Mouse (Mus musculus) mouse embryonic stem cell (cell line): ENCODE measurements around the gene D330020A13Rik.
"Not testable (repeated sequence)": the region's sequence is repeated elsewhere in the genome, so short reads cannot be mapped to it uniquely, and the experiment has no call there.

ENCODE experiments used
- in situ Hi-C, 2 experiments: fragments of 300-500 bp; cut with MboI; formaldehyde crosslinking; loops; 1 replicate in 1 of 2; 3 replicates in 1 of 2; pipeline ENCODE4 v1.14.3; 2019 to 2020; ENCODE audit warnings: low sequenced_read_pairs in 2 of 2, low pct_unique_long_range_greater_than_20kb in 1 of 2, mixed read lengths in 1 of 2; ENCODE audit not compliant: unreplicated experiment in 1 of 2

D330020A13Rik gene

DNA sequence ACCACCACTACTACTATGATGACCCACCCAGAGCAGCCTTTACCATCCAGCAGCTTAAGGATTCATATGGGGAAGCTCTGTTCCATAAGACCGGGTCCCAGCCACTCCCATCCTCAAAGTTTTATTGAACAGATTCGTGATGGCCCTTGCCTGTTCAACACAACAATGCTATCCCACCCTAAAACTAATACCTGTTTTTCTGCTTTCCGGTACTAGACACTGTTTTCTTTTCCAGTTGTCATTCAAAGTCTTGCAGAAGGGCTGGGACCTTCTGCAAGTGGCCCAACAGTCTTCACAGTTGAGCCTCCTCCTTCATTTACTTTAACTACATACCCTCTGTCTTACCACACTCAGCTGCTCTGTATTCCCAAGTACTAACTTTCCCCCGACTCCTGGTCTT is 4.7 kb upstream of the D330020A13Rik start:
- in situ Hi-C loops = no loop called here

DNA sequence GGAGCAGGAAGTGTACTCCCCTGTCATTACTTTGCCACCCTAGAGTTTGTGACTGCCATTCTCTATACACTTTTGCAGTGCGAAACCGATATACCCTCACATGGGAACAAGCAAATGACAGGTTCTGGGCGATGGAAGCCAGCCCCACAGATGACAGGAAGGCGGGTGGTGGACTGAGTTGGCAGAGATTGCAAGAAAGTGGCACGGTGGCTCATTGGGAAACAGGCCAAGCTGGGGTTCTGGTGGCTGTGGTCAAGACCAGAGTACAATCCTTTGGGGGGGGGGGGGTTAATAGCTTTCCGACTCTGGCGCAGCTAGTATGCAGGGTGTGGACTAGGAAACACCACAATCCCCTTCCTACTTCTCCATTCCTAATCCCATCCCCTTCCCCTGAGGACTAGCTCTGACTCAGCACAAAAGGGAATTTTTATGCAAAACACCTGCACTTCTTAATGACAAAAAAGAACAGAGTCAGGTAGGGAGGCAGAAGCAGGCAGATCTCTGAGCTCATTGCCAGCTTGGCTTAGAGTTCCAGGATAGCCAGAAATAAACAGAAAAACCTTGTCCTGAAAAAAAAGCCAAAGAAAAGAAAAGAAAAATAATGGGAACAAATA is 2.7 kb upstream of the D330020A13Rik start:
- in situ Hi-C loops = no loop called here

DNA sequence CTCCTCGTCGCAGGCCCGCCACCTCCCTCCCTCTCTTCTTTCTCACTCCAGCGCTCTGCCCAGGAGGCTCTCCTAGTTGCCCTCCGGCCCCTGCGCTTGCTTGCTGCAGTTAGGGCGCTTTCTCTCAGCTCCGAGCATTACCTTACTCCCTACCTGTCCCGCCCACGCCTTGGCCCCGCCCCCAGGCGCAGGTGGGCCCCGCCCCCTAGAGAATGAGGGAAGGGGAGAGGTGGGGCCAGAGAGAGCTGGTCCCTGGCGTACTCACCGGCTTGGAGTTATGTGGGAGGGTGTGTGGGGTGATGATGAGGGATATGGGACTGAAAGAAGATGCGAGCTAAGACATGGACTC is 595 bp downstream of the D330020A13Rik start:
- in situ Hi-C loops = no loop called here

DNA sequence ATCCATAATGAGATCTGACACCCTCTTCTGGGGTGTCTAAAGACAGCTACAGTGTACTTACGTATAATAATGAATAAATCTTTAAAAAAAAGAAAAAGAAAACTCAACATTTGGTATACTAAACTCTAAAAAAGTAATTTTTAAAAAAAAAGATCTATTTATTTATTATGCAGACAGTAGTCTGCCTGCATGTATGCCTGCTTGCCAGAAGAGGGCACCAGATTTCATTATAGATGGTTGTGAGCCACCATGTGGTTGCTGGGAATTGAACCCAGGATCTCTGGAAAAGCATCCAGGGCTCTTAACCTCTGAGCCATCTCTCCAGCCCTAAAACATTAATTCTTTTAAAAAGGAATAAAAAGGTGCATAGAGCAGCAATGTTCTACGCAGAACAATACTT is 2.4 kb downstream of the D330020A13Rik start:
- in situ Hi-C loops = not testable (repeated sequence)

DNA sequence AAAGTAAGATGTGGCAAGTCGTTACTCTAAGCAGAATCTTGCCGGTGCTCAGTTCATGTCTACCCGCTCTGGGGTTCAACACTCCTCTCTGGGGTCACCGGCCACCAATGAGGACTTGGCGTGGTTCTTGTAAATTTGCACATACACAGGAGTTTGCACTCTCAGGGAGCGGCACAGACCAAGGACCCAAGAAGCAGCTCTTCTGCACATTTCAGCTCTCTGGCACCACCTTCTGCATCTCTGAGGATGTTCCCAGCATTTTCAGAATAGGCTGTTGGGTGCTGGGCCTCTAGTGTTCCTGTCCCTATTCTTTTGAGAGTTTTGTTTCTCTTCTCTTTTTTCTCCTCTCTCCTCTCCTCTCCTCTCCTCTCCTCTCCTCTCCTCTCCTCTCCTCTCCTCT is 7.0 kb downstream of the D330020A13Rik start:
- in situ Hi-C loops = loop anchor here (5.0 kb wide), 1 partner anchor 79 kb away; no protein-coding TSS in a partner anchor

DNA sequence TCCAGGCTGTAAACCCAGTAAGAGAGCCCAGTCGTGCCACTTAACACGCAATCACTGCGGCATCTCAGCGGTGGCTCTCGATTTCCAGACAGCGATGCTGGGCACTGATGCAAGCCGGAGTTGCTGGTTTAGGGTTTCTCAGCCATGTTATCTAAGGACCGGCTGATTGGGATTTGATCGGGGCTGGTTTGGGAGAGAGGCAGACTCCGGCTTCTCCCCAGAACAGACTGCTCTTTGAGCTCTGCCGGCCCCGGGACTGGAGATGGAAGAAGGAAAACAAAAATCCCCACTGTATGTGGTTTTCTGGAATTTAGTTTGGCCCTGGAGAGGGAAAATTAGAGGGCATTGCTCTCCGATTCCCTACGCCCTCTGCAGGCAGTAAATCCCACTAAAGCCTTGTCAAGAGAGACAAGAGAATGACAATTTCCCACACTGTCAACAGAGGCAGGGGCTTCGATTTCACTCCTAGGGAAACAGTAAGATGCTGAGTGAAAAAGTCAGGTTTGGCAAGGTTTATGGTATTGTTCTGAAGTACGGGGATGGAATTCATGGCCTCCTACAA is 8.7 kb downstream of the D330020A13Rik start:
- in situ Hi-C loops = loop anchor here (5.0 kb wide), 1 partner anchor 81 kb away; no protein-coding TSS in a partner anchor

DNA sequence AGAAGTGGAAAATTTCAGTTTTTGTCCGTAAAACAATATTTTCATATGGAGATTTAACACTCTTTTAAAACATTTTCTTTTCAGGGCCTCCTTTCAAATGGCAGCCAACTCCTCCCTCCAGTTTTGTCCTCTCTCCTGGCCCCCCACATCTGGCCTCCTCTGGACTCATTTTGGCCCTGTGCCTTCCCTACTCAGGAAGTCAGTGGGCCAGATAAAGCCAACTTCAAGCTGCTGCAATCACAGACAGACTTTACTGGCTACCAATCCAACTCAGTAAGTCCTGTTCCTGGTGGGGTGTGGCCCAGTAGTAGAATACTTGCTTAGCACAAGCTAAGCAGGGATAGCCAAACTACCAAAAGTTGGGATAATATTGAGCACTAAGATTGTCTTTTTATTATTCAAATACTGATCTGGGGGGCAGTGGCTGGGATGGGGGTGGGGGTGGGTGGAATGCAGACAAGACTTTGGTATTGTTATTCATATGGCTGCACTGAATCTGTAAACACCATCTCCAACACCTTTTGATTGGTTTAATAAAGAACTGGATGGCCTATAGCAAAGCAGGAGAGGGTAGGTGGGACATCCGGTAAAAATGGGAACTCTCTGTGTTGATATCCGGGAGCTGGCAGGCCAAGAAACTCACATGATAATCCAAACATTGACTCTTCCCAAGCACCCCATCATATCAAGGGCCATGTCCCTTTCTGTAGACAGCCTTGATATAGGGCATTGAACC is 12.9 kb downstream of the D330020A13Rik start:
- in situ Hi-C loops = no loop called here

DNA sequence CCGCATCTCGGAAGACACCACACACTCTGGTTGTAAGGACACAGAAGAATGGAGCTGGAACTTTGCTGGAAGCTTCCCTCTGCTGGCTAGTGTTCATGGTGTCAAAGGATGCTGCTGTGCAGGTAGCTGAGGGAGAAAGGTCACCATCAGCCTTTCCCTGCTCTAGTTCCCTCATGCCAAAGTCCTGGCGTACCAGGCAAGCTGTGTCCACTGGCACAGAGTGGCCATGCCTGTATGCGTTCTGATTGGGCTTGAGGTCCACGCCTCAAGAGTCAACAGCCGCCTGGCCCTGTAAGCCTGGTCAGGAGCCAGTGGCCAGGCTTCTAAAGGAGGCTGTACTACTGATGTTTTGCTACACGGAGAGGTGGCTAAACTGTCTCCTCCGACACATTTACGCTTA is 15.2 kb downstream of the D330020A13Rik start:
- in situ Hi-C loops = no loop called here

DNA sequence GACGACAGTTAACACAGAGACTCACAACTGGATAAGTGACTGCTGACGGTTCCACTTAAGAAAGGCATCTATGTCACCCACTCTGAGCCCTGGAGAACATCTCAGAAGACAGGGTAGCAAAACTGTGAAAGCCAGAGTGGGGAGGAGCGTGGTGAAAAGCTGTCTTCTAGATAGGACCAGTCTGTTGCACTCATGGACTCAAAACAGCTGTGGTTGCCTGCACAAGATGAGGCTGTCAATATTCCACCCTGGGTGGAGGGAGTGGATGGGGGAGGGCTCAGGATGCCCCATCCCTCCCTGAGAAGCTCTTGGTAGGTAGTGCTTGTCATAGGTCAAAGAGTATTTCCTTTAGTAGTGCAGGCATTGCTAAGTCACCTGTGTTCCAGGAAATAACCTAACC is 15.6 kb downstream of the D330020A13Rik start:
- in situ Hi-C loops = no loop called here

DNA sequence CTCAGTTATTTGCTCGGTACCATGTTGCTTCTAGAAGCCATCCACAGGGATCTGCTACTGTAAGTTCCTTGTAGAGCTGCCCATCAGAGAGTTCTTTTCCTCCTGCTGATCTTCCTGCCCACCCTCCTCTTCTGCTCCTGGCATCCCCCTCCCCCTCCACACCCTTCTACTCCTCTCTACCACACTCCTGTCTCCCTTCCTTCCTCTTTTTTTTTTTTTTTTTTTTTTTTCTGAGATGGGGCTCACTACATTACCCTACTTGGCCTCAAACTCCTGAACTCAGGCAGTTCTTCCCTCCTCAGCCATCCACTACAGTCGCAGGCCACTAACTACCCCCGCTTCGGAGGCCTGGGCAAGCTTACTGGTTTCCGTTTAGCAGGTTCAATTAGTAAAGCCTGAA is 18.3 kb downstream of the D330020A13Rik start:
- in situ Hi-C loops = no loop called here

DNA sequence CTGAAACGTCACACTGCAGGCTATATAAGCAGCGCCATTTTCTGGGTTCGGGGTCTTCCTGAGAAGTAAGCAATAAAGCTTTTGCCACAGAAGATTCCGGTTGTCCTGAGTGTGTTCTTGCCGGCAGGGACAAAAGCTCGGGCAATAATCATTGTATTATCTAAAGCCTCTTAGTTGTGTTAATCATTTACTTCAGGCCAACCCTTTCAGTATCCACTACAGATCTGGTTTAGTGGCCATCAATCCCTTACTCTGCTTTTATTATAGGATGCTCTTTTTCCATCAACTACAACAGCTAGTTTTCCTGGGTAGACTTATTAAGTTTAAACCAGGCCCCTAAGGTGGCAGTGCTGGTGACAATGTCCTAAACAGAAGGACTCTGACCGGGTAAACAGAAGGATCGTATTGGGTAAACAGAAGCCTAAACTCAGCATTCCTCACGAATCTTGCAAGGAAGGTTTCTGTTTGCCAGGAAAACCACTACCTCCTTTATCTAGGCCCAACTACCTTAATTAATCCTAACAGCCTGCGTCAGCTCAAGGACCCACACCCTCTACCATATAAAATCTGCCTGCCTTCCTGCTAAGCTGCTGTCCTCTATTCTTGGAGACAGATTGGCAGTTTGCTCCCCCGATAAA is 24.3 kb downstream of the D330020A13Rik start:
- in situ Hi-C loops = no loop called here

DNA sequence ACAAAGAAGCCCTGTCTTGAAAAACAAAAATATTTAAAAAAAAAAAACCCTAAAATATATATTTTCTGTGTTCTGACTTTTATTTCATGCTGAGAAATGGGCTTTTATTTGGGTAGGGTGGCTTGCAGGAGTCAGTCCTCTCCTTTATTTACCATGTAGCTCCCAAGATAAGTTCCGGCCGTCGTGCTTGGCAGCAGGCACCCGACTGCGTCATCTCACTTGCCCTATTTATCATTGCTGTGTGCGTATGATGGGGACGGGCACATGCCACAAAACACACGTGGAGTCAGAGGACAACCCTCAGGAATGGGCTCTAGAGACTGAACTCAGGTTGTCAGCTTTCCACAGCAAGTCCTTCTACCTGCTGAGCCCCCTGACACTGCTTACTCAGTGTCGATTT is 25.0 kb downstream of the D330020A13Rik start:
- in situ Hi-C loops = no loop called here

DNA sequence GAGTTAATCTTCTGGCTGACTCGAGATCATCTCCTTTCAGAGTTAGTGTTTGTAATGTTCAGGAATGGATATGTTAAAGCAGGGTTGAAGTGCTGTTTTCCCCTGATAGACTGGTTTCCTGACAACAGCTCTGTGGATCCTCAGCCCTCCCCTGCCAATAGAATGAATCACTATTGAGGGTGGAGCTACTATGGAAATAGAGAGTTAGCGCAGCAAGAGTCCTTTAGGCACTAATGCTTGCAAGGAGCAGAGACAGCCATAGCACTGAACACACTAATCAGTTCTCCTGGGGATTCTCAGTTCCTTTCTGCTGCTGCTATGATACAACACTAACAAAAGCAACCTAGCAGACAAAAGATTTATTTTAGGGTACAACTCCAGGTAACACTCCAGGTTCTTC is 26.2 kb downstream of the D330020A13Rik start:
- in situ Hi-C loops = no loop called here

DNA sequence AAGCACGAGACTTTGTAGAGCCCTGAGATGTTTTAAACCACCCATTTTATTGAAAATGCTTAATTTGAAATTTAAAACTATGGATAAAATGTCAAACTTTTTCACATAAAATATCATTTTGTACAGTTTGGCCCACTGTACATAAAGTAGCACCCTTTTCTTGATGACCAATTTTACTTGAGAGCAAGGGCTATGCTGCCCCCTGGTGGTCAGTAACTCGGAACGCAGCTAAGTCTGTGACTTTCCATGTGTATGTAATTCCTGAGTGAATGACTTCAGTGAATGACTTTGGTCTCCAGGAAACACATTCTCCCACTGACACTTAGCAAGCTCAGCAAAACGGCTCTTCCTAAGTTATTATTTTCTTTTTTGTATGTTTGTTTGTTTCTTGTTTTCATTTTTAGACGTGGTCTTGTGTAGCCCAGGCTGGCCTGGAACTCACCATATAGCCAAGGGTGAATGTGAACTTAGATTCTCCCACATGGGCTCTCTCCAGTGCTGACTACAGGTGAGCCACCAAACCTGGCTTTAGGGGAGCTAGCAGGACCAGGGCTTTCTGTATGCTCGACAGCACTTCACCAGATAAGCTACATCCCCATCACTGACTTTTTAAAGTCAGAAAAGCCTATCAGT is 30.2 kb downstream of the D330020A13Rik start:
- in situ Hi-C loops = no loop called here

DNA sequence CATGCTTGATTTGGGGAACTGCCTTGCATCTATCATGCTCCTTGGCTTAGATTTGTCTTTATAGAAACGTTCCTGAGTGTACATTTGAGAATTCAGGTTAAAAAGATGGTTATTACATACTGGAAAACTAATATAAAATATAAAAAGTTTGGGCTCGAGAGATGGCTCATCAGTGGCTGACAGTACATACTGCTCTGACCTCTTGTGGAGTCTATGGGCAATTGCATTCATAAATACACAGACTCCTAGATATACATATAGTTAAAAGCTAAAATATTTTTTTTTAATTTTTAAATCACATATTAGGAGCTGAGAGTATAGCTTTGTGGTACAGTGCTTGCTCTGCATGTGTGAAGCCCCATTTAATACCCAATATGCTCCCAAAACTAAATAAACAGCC is 38.2 kb downstream of the D330020A13Rik start:
- in situ Hi-C loops = loop anchor here (25.0 kb wide), 1 partner anchor 395 kb away; no protein-coding TSS in a partner anchor

DNA sequence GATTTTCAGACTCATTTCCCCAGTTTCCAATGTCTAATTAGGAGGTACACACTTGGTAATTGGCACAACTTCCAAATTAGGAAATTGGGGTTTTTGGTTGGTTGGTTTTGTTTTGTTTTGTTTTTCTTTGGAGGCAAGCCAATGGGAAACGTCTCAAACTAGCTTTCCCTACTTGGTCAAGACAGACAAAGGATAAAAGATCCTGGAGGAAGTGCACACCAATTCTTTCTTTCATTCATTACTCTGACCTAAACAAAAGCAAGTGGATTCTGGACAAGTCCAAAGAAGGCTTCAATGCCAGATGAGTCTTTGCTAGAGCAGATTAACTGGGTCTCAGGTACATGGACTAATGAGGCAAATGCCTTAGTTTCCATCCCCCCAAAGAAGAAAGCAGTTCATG is 49.8 kb downstream of the D330020A13Rik start:
- in situ Hi-C loops = loop anchor here (25.0 kb wide), 1 partner anchor 407 kb away; no protein-coding TSS in a partner anchor
